Mouse (Mus musculus): ENCODE results near the gene Coasy.

GRCm38 (mm10) chr11:101066549-101067412, 15.6 kb upstream of the Coasy start:
- no peak for TF ChIP-seq GATA1 (IDR thresholded peaks at IDR 0.05; ENCODE audit: low read length)
- no peak for TF ChIP-seq TAL1 (IDR thresholded peaks at IDR 0.05; ENCODE audit: low read length)

All from erythroblast, embryonic 14.5 days (primary cell).